Mouse (Mus musculus): ENCODE results near the gene Lamc3. TPM values are rescaled to one million over a fixed set of nuclear protein-coding genes. Genes with fewer than 3 reads are reported as not detected.
A peak's percentile ranks its signal among the peaks of the same experiment; 100 is the strongest.

The Lamc3 gene
- polyA plus RNA-seq, 1 experiment: not detected

DNA sequence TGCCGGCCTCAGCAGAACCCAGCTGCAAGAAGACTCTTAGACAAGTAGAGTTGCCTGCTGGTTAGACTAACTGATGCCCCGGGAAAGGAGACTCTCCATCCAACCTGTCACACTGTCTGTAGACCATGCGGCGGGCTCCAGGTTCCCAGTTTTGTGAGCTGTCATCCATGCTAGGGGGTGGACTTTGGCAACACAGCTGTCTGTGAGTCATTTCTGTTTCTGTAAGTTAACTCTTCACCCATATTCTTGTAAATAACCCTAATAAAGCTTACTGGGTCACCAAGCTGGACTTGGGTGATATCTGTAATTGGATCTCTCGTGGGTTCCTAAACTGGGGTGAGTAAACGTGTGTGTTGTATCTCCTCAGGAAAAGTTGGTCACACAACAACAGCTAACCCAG, 61.7 kb downstream of the Lamc3 start:
- Histone ChIP-seq H3K4me3 (replicated peaks; ENCODE audit: control insufficient read depth, low read depth, low read length) (no peak overlapping the region), H3K4me1 (ENCODE audit: control insufficient read depth, insufficient read depth, low read length) (no peaks in the 10 kb centered on the region), H3K27ac (ENCODE audit: control insufficient read depth, insufficient read depth, low read depth, low read length, poor library complexity) (no peak overlapping the region)
- 62% methylated on average over 6 of the region's 6 CpGs for WGBS
- no peak for TF ChIP-seq CTCF (IDR thresholded peaks at IDR 0.05; ENCODE audit: control insufficient read depth, insufficient read depth, low read length)
- no peak for TF ChIP-seq POLR2A (IDR thresholded peaks at IDR 0.05; ENCODE audit: borderline replicate concordance, control insufficient read depth, low read depth, low read length)

DNA sequence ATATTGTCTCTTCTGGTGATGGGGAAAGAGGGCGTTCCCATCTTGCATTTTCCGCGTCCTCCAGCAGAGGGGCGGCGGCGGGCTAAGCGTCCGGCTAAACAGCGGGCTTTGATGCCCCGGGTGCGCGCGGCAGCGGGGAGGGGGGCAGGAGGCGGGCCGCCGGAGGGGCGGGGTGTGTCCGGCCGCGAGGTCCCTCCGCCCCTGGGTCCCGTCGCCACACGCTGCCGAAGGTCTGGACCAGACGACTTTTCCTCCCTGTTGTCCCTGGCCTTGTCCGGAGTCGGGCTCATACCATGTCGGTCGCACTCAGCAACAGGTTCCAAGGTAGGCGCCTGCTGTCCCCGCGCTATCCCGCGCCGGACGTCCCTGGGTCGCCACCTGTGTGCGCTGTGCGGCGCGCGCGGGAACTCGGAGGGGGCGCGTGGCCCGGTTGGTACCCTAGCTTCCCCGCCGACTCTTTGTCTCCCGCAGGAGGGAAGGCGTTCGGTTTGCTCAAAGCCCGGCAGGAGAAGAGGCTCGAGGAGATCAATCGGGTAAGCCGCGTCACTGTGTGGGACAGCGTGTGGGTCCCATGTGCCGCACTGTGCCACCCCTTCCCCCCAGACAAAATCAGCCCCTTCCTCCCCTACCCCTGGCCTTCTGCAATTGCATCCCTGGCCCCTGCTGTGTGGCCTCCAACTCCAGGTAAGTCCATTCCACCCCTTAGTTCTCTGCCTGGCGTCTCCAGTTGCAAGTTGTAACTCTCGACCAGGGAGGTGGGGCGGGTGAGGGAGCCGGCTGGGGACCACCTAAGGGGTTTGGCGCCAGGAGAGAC, 63.2 kb downstream of the Lamc3 start, which contains the start of gene Aif1l:
Aif1l (plus strand) TSS at position 82 of the 814 bp plus-strand sequence.
- TF ChIP-seq CTCF (IDR thresholded peaks at IDR 0.05; ENCODE audit: control insufficient read depth, insufficient read depth, low read length): no peak
- TF ChIP-seq POLR2A (IDR thresholded peaks at IDR 0.05; ENCODE audit: borderline replicate concordance, control insufficient read depth, low read depth, low read length): no peak
- H3K4me3 ChIP-seq (replicated peaks; ENCODE audit: control insufficient read depth, low read depth, low read length): peak within 1 kb of the TSS; percentile 3
- H3K27ac ChIP-seq (ENCODE audit: control insufficient read depth, insufficient read depth, low read depth, low read length, poor library complexity): no peak within 1 kb of the TSS
- H3K4me1 ChIP-seq (ENCODE audit: control insufficient read depth, insufficient read depth, low read length): no peaks in the 10 kb centered on the region
- WGBS: under 1% methylated on average over 66 of the region's 66 CpGs

DNA sequence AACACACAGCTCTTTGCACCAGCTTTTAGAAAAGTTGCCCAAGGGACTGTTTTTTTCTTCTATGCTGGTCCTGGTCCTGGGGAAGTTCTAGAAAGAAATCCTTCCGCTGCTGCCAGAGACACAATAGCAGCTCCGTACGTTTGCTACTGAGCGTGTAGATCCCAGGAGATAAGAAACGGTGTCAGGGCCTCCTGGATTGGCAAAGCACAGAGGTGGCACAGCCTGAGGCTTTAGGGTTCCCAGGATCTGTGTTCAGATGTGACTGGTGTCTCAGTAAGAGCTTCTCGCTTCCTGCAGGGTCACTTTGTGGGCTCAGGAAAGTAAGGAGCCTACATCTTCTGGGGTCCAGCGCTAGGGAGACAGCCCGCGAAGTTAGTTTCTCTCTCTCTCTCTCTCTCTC, 63.9 kb downstream of the Lamc3 start:
- Histone ChIP-seq H3K4me1 (ENCODE audit: control insufficient read depth, insufficient read depth, low read length) (no peaks in the 10 kb centered on the region), H3K4me3 (replicated peaks; ENCODE audit: control insufficient read depth, low read depth, low read length) (no peak overlapping the region), H3K27ac (ENCODE audit: control insufficient read depth, insufficient read depth, low read depth, low read length, poor library complexity) (no peak overlapping the region)
- WGBS: 27% methylated on average over 9 of the region's 9 CpGs
- TF ChIP-seq POLR2A (IDR thresholded peaks at IDR 0.05; ENCODE audit: borderline replicate concordance, control insufficient read depth, low read depth, low read length) (no peak), CTCF (IDR thresholded peaks at IDR 0.05; ENCODE audit: control insufficient read depth, insufficient read depth, low read length) (no peak)

DNA sequence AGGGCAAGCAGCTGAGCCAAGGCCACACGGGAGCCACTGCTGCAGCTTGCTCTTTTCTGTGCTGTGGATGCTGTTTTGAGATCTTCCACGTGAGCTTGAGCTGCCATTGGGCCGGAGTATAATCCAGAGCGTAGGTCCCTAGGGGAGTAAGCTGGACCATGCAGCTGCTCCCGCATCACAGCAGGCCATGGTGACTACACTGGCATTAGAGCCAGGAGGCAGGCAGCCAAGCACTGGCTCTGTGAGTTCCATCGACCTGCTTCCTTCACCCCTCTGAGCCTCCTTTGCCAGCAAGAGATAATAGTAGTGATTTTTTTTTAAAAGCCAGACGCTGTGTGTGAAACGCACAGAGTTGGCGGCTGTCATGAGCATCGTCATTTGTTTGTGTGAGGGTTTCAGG, 65.1 kb downstream of the Lamc3 start:
- Histone ChIP-seq H3K4me3 (replicated peaks; ENCODE audit: control insufficient read depth, low read depth, low read length) (no peak overlapping the region), H3K27ac (ENCODE audit: control insufficient read depth, insufficient read depth, low read depth, low read length, poor library complexity) (no peak overlapping the region), H3K4me1 (ENCODE audit: control insufficient read depth, insufficient read depth, low read length) (no peaks in the 10 kb centered on the region; the same call in 1 of the 2 replicates)
- TF ChIP-seq POLR2A (IDR thresholded peaks at IDR 0.05; ENCODE audit: borderline replicate concordance, control insufficient read depth, low read depth, low read length) (no peak), CTCF (IDR thresholded peaks at IDR 0.05; ENCODE audit: control insufficient read depth, insufficient read depth, low read length) (no peak)
- WGBS: 87% methylated on average over 10 of the region's 10 CpGs

DNA sequence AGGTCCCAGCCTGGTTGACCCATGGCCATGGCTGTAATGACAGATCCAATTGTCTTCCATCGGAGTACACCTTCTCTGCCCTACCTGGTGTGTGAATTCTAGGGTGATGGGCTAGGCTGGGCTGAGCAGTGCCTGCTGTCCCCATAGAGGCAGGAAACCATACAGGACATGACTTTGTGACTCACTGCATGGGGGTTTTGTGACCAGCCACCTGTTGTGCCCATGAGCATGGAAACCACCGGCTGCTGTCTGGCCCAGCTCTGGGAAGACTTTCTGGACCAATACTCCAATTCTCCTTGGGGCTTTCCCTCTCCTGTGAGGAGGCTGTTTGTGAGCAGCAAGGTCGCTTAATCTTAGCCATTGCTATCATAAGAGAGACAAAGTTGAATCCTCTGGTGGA, 65.6 kb downstream of the Lamc3 start:
- 79% methylated on average over 3 of the region's 3 CpGs for WGBS
- no peaks in the 10 kb centered on the region; the same call in 1 of the 2 replicates for H3K4me1 ChIP-seq (ENCODE audit: control insufficient read depth, insufficient read depth, low read length)

DNA sequence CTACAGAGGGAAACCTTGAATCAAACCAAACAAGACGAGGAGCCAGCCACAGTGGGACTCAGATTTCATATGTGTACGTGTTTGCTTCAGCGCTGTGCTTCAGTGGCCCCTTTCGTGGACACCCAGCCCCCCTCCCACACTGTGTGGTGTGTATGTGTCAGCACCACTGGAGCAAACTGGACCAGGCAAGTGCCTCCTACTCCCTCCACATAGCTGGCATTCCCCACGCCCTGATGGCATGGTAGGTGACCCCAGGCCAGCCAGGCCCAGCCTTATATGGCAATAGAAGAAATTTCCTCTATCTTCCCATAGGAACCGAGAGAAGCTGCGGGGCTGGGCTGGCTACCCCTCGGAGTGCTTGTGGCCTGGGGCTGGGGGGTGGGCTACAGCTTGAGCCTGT, 66.6 kb downstream of the Lamc3 start:
- Histone ChIP-seq H3K4me1 (ENCODE audit: control insufficient read depth, insufficient read depth, low read length) (no peaks in the 10 kb centered on the region; the same call in 1 of the 2 replicates), H3K4me3 (replicated peaks; ENCODE audit: control insufficient read depth, low read depth, low read length) (no peak overlapping the region), H3K27ac (ENCODE audit: control insufficient read depth, insufficient read depth, low read depth, low read length, poor library complexity) (no peak overlapping the region)
- no peak for TF ChIP-seq POLR2A (IDR thresholded peaks at IDR 0.05; ENCODE audit: borderline replicate concordance, control insufficient read depth, low read depth, low read length)
- no peak for TF ChIP-seq CTCF (IDR thresholded peaks at IDR 0.05; ENCODE audit: control insufficient read depth, insufficient read depth, low read length)
- 87% methylated on average over 8 of the region's 8 CpGs for WGBS

More for the DNA sequence above, 65.6 kb downstream of the Lamc3 start:
- H3K4me3 ChIP-seq (replicated peaks; ENCODE audit: control insufficient read depth, low read depth, low read length): no peak overlapping the region
- TF ChIP-seq CTCF (IDR thresholded peaks at IDR 0.05; ENCODE audit: control insufficient read depth, insufficient read depth, low read length): no peak
- no peak overlapping the region for H3K27ac ChIP-seq (ENCODE audit: control insufficient read depth, insufficient read depth, low read depth, low read length, poor library complexity)

DNA sequence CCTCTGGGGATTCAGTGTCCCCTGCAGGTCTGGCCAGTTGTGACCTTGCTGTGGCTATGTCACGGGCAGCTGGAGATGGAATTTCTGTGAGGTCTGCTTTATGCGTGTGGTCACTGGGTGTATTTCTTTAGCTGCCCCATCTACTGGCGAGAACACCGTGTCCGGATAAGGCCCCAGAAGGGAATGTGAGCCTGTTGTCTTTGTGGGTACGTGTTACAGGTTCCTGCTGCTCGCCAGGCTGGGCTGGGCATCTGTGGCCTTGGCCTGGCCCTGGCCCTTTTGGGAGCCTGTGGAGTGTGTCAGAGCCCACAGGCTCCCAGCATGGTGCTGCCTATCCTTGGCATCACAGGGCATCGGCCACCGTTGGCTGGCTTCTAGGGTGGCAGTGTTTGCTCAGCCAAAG, 67.7 kb downstream of the Lamc3 start:
- H3K4me1 ChIP-seq (ENCODE audit: control insufficient read depth, insufficient read depth, low read length): no peaks in the 10 kb centered on the region; the same call in 1 of the 2 replicates
- H3K27ac ChIP-seq (ENCODE audit: control insufficient read depth, insufficient read depth, low read depth, low read length, poor library complexity): no peak overlapping the region
- 85% methylated on average over 9 of the region's 9 CpGs for WGBS
- no peak overlapping the region for H3K4me3 ChIP-seq (replicated peaks; ENCODE audit: control insufficient read depth, low read depth, low read length)
- TF ChIP-seq CTCF (IDR thresholded peaks at IDR 0.05; ENCODE audit: control insufficient read depth, insufficient read depth, low read length) (no peak), POLR2A (IDR thresholded peaks at IDR 0.05; ENCODE audit: borderline replicate concordance, control insufficient read depth, low read depth, low read length) (no peak)

DNA sequence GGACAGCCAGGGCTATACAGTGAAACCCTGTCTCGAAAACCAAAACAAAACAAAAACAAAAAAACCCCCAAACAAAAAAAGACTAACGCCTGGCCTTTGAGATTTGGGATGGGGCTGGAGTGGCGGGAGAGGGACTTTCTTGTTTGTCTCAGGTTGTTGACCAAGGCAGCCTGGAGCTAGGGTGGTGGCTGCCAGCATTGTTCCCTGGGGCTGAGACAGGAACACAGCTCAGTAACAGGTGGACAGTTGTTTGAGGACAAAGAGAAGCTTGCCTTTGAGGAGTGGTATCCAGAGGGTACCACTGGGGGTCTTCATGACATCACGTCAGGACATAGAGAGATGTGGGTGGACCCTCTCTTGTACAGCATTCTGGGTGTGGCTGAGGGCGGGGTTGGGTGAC, 68.6 kb downstream of the Lamc3 start:
- Histone ChIP-seq H3K4me1 (ENCODE audit: control insufficient read depth, insufficient read depth, low read length) (no peaks in the 10 kb centered on the region; the same call in 1 of the 2 replicates), H3K4me3 (replicated peaks; ENCODE audit: control insufficient read depth, low read depth, low read length) (no peak overlapping the region), H3K27ac (ENCODE audit: control insufficient read depth, insufficient read depth, low read depth, low read length, poor library complexity) (no peak overlapping the region)
- 76% methylated on average over 5 of the region's 5 CpGs for WGBS
- no peak for TF ChIP-seq POLR2A (IDR thresholded peaks at IDR 0.05; ENCODE audit: borderline replicate concordance, control insufficient read depth, low read depth, low read length)
- no peak for TF ChIP-seq CTCF (IDR thresholded peaks at IDR 0.05; ENCODE audit: control insufficient read depth, insufficient read depth, low read length)
